Mouse (Mus musculus) thymus, postnatal 10 days (tissue): Measurements from ENCODE around the gene Pi4ka.

Source experiments
- DNase-seq, 2 experiments: peaks; one replicate each; pipeline ENCODE4 v3.0.0; 2021; ENCODE audit warnings: low spot score in 2 of 2

The Pi4ka gene

DNA sequence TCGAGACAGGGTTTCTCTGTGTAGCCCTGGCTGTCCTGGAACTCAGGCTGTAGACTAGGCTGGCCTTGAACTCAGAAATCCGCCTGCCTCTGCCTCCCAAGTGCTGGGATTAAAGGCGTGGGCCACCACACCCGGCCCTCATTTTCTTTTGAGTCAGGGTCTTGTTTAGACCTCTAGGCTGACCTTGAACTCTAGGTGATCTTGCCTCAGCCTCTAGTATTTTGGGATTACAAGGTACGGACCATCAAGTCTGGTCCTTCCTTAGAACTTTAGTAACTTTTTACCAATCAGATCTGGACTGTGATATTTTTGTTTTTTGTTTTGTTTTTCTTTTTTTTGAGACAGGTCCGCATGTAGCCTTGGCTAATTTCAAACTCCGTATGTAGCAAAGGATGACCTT lies 130.4 kb downstream of the Pi4ka start, which contains the start of gene Tmem191c:
Gene Tmem191c, plus strand, starts transcription at position 357 of the 400 bp plus-strand sequence.
- no peak for DNase-seq

DNA sequence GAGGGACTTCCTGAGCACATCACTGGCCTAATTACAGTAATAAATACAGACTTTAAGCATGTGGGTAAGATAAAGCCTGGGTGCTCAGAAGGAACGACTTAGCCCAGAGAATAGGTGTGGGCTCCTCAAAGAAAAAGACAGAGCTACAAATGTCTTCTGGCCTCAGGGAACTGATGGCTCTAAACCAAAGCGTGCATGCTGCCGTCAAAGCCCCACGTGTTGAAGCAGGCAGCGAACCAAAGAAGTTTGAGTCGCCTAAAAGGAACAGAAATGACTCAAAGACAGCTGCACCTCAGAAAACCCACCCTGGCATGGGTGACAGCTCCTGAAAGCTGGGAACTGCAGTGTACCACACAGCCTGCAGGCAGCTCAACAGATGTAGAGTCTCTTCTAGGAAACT lies 134.3 kb downstream of the Pi4ka start:
- DNase-seq, result no peak

DNA sequence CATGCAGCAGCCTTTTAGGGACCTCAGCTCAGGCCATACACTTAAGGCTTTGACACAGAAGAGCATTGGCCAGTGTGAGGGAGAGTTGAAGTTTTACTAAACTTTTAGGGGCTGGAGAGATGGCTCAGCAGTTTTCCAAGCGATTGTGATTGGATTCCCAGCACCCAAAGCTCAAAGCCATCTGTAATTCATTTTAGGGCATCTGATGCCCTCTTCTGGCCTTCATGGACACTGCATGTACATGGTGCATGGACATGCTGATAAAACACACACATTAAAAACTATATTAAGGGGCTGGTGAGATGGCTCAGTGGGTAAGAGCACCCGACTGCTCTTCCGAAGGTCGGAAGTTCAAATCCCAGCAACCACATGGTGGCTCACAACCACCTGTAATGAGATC lies 135.0 kb downstream of the Pi4ka start:
- peak in 1 of 2 experiments; percentile 37 for DNase-seq

DNA sequence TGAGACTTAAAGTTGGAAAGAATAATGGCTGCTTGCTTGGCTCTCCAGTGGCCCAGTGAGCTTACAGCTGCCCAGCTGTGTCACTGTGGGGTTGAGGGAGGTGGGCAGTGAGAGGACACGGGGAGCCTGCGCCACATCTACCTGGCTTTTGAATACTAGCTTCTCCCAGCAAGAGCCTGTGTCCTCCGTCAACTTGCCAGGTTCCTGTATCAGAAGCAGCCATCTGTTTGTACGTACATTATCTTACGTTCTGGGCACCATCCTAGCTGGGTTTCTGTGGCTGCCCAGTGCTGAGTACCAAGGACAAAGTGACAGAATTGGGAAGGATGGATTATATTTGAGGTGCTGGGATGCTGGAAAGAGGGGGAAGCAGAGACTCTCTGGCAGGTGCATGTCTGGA lies 136.2 kb downstream of the Pi4ka start:
- DNase-seq, result no peak

DNA sequence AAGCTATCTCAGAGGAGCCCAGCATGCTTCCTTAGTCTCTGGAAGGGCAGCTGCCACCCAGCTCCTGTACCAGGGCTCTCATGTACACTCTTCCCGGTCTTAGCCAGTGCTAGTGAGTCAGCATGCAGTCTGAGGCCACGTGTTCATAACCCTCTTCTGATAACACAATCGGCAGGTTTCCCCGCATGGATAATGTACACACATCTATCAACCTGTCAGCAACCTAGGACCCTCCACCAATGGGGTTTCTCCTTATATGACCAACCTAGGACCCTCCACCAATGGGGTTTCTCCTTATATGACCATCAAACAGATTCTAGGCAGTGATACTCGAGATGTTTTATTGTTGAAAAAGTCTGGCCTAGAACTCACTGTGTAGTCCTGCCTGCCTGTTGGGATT lies 138.2 kb downstream of the Pi4ka start:
- DNase-seq, result no peak

DNA sequence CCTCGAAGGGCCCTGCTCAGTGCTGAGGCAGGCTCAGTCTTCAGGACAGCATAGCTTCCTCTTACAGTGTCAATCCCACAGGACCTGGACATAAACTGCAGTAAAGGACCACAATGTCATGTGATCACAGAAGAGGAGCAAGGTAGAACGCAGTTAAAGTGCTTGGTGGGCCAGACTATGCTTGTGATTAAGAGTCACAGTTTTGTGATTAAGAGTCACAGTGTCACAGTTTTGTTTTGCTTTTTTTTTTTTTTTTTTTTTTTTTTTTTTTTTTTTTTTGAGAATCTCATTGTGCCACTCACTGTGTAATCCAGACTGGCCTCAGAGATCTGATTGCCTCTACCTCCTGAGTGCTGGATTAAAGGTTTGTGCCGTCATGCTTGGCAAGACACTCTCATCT lies 140.0 kb downstream of the Pi4ka start:
- no peak for DNase-seq

DNA sequence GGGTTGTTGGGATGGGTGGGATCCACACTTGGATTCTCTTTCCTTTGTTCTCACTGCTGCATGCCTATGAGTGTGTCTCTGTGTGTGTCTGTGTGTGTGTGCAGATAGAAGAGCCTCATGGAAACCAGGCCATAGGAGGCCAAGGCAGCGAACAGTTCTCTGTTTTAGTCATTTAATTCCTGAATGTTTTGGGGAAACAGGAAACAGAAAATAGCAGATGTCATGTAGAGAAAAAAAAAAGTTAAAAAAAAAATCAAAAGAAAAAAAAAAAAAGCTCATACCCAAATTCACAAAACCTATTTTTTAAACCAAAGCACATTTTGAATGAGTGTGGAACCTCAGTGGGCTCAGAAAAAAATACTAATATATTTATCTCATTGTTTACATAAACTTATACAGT lies 144.8 kb downstream of the Pi4ka start:
- DNase-seq, result no peak

DNA sequence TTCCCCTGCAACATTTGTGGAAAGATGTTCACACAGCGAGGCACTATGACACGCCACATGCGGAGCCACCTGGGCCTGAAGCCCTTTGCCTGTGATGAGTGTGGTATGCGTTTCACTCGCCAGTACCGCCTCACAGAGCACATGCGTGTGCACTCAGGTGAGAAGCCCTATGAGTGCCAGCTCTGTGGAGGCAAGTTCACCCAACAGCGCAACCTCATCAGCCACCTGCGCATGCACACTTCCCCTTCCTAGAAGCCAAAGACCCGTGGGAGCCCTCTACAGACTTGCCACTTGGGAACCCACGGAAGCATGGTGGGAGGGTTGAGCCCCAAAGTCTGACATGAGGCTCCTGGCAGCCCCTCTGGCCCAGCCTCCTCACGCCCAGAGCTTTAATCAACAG lies 147.2 kb downstream of the Pi4ka start:
- no peak for DNase-seq

DNA sequence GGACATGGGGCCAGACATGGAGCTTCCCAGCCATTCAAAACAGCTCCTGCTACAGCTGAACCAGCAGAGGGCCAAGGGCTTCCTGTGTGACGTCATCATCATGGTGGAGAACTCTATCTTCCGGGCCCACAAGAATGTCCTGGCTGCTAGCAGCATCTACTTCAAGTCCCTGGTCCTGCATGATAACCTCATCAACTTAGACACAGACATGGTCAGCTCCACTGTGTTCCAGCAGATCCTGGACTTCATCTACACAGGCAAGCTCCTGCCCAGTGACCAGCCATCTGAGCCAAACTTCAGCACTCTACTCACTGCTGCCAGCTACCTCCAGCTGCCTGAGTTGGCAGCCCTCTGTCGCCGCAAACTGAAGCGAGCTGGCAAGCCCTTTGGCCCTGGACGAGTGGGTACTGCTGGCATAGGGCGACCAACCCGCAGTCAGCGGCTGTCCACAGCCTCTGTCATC lies 148.7 kb downstream of the Pi4ka start:
- no peak for DNase-seq

DNA sequence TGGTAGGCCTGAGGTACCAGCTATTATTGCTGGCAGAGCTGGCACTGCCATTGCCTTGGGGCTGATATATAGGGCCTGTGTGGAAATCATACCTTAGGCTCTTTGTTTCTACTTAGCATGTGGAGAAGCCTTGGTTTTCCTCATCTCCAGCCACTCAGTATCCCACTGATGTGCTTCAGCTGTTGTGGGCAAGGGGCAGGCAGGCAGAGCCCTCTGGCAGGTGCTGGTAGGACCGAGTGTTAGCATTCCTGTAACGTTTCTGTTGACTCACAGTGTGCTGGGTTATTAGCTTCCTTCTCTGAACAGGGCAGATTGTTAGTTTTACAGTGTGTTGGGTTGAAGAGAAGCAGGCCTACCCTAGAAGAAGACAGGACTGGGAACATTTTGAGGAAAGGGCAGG lies 150.8 kb downstream of the Pi4ka start:
- no peak for DNase-seq

DNA sequence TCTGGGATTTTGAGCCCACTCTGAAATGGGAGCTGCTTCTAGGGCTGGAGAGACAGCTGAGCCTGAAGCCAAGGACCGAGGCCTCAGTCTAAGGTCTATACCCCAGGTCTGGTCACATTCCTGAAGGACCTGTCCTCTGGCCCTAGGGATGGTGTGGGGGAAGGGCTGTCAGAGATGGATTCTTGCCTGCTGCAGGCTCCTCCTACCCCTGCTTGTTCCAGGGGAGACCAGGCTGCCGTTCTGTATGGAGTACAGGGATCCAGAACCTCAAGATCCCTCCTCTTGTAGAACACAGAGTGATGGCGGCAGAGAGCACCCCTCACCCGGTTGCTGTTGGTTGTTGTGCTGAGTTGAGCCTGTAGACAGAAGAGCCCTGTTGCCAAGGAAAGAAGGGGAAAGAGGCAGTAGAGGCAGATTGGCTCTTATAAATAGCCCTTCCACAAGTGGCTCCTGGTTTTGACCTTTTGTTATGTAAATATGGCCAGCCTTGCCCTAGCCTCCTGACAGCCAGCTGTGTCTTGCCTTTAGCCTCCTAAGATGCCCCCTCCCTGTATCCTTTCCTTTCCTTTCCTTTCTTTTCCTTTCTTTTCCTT lies 152.0 kb downstream of the Pi4ka start:
- no peak for DNase-seq

DNA sequence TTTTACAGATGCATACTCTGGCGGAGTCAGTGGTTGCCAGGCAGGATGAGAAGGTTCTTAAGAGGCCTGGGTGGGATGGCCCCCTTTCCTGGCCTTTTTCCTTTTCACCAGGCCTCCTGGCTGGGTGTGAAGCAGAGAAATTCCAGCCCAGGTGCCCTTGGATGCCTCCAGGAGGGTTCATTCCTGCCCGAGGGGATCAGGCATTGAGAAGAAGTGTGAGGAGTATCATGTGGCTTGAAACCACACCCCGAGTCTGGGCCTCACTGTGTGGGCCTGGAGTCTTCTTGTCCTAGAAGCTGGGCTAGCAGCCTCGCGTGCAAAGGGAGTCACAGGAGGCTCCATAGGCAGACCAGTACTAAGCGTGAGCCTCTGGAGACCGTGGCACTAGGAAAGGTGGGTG lies 153.3 kb downstream of the Pi4ka start:
- DNase-seq, result no peak

DNA sequence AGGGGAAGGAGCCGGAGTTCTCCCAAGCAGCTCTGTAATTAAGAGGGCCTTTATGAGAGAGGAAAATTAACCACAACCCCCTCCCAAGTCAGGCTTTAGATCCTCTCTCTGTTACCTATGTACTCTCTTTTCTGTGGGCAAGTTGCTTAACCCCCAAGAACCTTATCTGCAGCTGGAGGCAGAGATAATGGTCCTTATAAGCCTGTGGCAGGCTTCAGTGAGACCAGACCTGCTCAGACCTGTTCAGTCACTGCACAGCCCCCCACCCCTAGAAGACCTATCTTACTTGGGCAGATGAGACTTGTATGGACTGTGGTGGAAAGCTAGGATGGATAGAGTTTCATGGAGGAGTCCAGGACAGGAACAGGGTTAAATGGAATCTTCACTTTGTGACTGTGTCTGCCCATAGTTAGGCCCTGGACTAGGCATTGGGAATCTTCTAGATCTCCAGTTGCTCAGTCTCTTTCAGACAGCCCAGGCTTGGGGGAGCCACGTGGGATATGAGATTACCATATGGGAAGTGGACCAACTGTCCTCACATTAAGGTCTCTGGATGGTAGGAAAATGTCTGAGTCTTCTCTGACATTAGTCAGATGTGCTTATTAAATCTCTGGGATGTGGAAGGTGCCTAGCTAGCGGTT lies 153.9 kb downstream of the Pi4ka start:
- DNase-seq, result no peak

DNA sequence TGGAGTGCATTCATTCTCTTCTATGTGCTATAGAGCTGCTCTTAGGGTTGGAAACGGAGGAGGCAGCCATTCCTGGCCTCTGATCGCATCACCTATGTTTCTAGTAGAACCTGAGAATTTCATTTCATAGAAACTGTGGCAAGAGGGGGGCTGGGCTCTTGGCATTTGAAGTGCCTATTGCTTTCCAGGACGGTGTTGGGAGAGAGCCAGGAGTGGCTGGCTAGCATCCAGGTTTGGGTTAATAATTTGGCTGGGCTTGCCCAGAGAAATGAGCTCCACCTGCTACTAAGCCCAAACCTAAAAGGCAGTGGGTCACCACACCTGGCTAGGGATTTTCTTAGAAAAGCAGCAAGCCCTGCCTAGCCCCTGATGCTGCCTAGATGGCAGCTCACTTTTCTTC lies 154.6 kb downstream of the Pi4ka start:
- no peak for DNase-seq

DNA sequence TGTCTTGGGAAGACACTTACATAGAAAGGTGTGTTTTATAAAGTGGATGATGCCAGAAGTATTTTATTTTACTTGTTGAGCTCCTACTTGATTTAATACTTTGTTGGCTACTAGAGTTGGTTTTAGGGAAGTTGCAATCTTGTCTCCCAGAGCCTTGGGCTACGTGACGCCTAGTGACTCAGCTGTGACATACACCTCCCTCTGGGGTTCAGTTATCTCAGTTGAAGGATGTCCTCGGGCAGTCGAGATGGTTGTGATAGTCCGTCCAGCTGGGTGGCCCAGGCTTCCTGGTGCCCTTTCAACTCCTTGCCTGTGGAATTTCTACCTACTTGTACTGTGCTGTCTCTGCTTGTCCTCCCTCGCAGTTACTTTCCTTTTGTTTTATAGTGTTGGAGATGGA lies 157.0 kb downstream of the Pi4ka start:
- no peak for DNase-seq

DNA sequence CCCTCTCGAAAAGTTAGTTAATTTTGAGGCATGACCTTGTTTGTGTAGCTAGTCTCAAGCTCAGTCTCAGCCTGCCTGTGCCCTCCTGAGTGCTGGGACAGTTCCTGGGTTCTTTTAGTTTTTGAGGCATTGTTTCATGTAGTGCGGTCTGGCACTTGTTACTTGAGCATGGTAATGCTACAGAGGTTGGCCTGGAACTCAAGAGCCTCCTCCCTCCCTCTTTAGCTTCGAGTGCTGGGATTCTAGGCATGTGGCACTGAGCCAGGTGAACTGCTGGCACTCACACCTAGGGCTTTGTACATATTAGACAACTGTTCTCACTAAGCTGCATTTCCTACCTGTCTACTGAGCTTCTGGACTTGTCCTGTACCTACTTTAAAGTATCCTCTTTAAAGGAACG lies 158.4 kb downstream of the Pi4ka start:
- no peak for DNase-seq

DNA sequence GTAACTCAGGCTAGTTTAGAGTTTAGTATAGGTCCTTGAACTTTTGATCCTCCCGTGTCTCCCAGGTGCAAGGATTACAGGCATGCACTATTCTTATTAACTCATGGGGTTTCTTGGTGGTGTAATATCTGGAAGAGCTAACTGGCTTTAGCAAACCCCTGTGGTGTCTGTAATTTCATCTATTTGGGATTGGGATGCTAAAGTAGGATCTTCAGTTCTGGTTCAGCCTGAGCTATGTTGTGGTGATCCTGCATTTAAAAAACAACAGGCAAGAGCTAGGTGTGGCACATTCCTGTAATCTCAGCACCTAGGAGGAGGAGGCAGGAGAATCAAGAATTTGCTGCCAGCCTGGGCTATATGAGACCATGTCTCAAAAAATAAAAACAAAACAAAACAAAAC lies 161.1 kb downstream of the Pi4ka start:
- no peak for DNase-seq

DNA sequence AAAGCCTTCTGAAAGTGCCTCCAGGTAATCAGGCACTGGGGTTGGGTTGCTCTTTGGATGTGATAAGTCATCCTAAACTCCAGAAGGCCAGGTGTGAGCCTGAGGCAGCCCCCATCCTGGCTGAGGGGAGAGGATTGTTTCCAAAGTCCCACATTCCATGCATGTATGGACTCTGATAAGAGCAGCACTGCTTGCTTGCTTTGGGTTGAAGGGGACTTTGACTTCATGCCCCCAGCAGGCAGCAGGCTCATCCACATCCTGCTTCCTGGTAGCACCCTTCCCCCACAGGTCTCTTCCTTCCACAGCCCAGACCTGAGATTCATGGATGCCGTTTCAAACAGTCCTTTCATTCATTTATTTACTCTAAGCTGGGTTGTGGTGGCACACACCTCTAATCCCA lies 162.4 kb downstream of the Pi4ka start:
- no peak for DNase-seq

DNA sequence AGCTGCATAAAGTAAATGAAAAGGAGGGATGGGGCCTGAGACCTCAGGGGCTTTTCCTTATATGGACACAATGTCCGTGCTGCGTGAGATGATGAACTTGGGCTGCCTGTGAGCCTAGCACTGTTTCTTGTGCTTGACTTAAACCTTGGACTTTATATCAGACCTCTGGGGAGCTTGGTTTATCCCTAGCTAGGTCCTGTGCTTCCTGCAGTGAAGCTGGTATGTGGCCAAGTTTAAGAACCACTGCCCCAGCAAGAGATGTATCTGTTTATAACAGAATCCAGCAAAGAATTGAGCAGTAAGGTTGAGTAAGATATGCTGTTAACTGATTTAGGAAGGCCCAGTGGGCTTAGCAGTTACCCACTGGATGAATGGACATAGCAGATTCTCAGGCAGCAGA lies 166.7 kb downstream of the Pi4ka start:
- no peak for DNase-seq

DNA sequence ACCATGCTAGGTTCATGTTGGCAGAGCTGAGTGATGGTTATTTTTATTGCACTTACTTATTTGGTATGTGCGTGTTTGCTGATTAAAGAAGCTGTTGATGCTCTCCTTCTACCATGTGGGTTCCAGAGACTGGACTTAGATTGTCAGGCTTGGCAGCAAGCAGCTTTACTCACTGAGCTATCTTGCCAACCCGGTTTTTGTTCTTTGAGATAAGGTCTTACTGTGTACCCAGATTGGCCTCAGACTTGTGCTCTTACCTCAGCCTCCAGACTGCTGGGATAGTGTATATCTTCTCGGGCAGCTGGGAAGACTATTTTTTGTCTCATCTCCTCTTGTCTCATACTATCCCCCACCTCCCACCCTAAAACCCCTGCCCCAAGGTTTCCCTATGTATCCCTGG lies 168.5 kb downstream of the Pi4ka start:
- no peak for DNase-seq

DNA sequence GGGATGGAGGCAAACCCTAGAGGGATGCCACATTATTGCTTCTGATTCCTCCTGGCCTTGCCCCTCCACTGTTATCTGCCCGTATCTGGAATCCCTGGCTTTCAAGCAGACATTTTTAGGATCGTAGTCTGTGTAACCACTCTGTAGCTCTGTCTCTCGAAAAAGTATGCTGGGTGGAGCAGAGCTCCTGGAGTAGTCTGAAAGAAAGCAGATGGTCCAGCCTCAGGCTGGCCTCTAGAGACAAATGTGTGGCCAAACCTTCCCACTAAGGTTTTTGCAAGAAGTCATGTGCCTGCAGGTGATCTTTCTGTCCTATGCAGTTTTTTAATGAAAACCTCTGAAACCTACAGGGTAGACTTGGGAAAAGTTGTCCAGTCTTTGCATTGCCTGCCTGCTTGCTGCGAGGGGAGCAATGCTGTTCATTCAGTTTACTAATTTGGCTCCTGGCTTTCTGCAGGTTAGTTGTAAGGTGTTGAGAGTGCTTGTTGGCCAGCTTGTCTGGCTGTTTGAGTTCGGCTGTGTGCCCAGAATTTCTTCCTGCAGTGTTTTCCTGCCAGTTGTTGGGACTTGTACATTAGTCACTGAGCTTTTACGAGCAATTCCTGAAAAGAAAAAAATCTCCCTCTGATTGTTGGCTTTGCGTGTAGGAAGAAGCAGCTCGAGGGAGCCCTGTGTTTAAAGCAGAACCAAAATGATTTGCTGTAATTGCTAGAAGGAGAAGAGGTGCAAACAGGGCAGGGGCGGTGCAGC lies 171.0 kb downstream of the Pi4ka start:
- DNase-seq, result no peak

DNA sequence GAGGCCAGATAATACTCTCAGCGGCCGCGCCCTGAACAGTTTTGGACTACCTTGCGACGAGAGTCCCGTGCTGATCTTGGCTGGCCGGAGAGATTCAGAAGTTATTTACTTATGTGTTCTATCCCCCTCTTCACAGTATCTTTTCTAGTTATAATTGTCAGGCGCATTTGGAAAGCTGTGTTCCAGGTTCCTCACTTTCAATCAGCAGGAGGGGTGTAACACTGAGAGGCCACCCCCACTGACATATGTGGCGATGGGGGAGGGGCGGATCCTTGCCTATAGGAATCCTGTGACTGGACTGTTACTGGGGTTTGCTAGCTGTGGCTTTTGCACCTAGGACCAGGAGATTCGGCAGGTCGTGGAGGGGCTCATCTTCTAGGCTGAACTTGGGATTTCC lies 171.6 kb downstream of the Pi4ka start:
- DNase-seq, result peak; percentile 15 to 33
